Comparison of ENCODE assay signal across 23 mouse cellular contexts in genomic region chr13:103829623-103830135, GRCm38 (mm10).
"Had no signal": no experiment of that assay in that cellular context is flagged by ENCODE, and none has a peak within 500 bp of the region (broad histone marks: within the 10 kb centered on the region; RNA-seq: fewer than 3 reads in every experiment).

No protein-coding gene starts in this region.

- DNase-seq: gastrocnemius, adult 2 months; gastrocnemius, postnatal 10 days; gastrocnemius, postnatal 25 days; heart, adult 18-20 months; heart, postnatal 10 days; heart, postnatal 36 days; kidney, adult 11 months; kidney, adult 8-10 months; kidney, postnatal 14 days; kidney, postnatal 36 days; layer of hippocampus, adult 9-11 months; layer of hippocampus, postnatal 36 days; left cerebral cortex, postnatal 4 days; liver; liver, embryonic 13.5 days had no signal

- H3K4me1 ChIP-seq: heart, embryonic 10.5 days; heart, embryonic 12.5 days; hindbrain, embryonic 13.5 days; hindbrain, embryonic 15.5 days had no signal

- H3K9me3 ChIP-seq: heart, embryonic 10.5 days; heart, embryonic 12.5 days; hindbrain, embryonic 13.5 days; hindbrain, embryonic 15.5 days; liver, embryonic 13.5 days; liver, embryonic 15.5 days had no signal

- H3K27ac ChIP-seq: gastrocnemius, adult 2 months; heart, embryonic 10.5 days; hindbrain, embryonic 13.5 days; hindbrain, embryonic 15.5 days; hindbrain, postnatal 0 days; liver, embryonic 13.5 days; liver, embryonic 15.5 days had no signal

- H3K4me3 ChIP-seq: gastrocnemius, adult 2 months; heart, embryonic 10.5 days; heart, embryonic 12.5 days; hindbrain, embryonic 13.5 days; hindbrain, embryonic 15.5 days; liver, embryonic 13.5 days; liver, embryonic 15.5 days had no signal

- H3K27me3 ChIP-seq: heart, embryonic 12.5 days; hindbrain, embryonic 13.5 days; hindbrain, embryonic 15.5 days; liver, embryonic 13.5 days; liver, embryonic 15.5 days had no signal

- H3K4me2 ChIP-seq: heart, embryonic 12.5 days; hindbrain, embryonic 13.5 days; hindbrain, embryonic 15.5 days; liver, embryonic 11.5 days; liver, embryonic 13.5 days; liver, embryonic 15.5 days had no signal

- H3K9ac ChIP-seq: heart, embryonic 12.5 days; hindbrain, embryonic 13.5 days; hindbrain, embryonic 15.5 days; liver, embryonic 13.5 days; liver, embryonic 15.5 days had no signal

- ATAC-seq: hindbrain, postnatal 0 days; intestine, embryonic 16.5 days had no signal
